Mouse (Mus musculus) myocyte (in vitro differentiated cells): ENCODE results near the gene Fam20c.

Experiments used
- MAX ChIP-seq: IDR thresholded peaks from one replicate; pipeline ENCODE4 v1.6.1; 2011; ENCODE audit warnings: low read depth, mild to moderate bottlenecking, control low read depth
- POLR2A ChIP-seq: IDR thresholded peaks from one replicate; pipeline ENCODE4 v1.6.1; 2011; ENCODE audit warnings: low read depth, mild to moderate bottlenecking, control low read depth, moderate library complexity; ENCODE audit not compliant: insufficient read length
- USF1 ChIP-seq: IDR thresholded peaks from one replicate; pipeline ENCODE4 v1.6.1; 2011; ENCODE audit warnings: low read depth, mild to moderate bottlenecking, control low read depth, moderate library complexity

GRCm38 (mm10) chr5:138761836-138762334, 7.6 kb downstream of the Fam20c start:
- TF ChIP-seq POLR2A (no peak), USF1 (no peak), MAX (no peak)
